Mouse (Mus musculus) cortical plate, adult 2 months (tissue): ENCODE measurements around the gene Dlg2.

ENCODE experiments used
- CTCF ChIP-seq: fragments of 200-500 bp; IDR thresholded peaks from 2 replicates; pipeline ENCODE4 v1.5.1; 2011; ENCODE audit warnings: mild to moderate bottlenecking, control low read depth, low read length; ENCODE audit not compliant: insufficient read depth; ENCODE audit errors: extremely low read depth
- POLR2A ChIP-seq: fragments of 200-500 bp; IDR thresholded peaks from 2 replicates; pipeline ENCODE4 v1.6.1; 2011; ENCODE audit warnings: mild to moderate bottlenecking, low read length, control low read depth; ENCODE audit not compliant: insufficient read depth; ENCODE audit errors: extremely low read depth

- no peak for TF ChIP-seq CTCF
- no peak for TF ChIP-seq POLR2A
These were observed 31.7 kb downstream of the Dlg2 start for GRCm38 (mm10) chr7:90508124-90508523.
